Mouse (Mus musculus) kidney, adult 8-10 months (tissue): Measurements from ENCODE around the gene Pamr1.

ENCODE experiments used
- DNase-seq, 2 experiments: peaks; one replicate each; pipeline ENCODE4 v3.0.0; 2022

The Pamr1 gene

DNA sequence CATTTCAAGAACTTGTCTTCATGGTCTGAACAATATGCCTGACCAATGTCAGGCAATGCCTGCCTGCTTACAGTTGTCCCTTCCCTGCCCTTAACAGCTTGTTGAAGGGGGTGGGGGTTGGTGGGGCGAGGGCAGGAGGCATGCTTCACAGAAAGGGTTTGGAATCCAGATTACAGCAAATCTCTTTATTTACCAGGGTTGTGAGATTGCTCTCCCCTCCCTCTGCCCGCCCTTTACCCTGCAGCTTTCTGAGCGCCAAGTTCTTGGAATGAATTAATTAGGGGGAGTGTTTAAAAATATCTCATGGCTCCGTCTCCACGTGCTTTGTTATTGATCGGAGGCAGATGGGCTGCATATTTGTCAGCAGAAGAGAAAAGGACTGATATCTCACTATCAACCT is 113.5 kb downstream of the Pamr1 start:
- no peak for DNase-seq

DNA sequence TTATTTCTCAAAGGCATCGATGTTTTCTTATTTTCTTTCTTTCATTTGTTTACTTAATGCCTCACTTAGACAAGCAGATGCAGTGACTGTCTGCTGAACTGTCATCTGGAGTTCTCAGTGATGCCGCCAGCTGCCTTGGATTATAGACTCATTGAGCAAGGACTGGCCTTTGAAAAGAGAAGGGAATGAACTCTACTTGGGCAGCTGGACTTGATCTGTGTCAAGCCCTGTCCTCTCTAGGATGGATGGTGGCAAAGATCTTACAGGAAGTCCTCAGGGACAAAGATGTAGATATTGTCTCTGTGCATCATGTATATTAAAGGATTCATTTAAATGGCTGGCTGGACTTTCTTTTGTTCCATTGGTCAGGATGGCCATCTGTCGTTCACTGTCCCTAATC is 114.1 kb downstream of the Pamr1 start:
- no peak for DNase-seq

DNA sequence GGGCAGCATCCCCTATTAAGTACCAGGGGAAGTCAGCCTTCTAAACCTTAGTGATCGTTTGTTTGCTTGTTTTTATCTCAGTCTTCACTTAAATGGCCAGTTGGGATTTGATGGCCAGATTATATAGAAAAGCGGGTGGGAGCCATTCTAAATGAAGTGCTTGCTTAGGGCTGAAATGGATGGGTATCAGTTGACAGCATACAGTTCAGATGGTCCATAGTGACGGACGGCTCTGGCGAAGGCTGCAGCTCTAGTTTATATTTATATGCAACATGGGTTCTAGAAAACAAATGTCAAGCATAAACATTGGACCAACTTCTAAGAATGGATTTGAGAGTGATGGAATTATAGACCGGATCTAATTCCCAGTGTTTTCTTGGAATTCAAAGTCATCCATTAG is 118.2 kb downstream of the Pamr1 start:
- DNase-seq, result no peak

DNA sequence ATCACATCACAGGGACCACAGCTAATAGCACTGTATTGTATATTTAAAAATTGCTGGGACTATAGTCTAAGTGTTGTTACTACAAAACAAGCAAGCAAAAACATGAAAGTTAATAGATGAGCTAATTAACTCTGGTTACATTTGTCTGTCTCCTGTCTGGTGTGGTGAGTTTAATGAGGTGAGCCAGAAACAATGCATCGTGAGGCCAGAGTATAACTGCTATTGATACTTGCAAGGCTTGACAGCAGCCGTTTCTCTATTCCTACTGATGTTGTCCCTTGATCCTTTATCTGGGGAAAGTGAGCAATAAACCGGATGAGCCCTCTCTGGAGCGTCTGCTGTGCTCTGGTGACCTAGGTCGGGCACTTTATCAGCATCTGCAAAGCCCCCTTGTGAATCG is 119.8 kb downstream of the Pamr1 start:
- no peak for DNase-seq

DNA sequence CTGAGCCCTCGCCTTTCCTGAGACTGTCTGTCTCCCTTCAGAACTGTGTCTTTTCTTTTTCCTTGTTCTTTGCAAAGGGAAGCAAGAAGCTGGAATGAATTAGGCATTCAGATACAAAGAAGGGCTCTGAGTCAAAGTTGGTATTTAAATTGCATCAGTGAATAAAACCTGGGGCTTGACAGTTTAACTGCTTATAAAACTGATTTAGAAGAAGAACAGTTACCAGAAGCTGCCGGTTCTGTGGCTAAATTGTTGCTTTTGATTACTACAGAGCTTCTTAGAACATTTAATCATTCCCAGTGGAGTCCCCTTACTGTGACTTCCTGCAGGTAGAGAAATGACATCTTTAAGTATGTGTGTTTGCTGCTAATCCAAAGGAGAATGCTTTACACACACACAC is 124.8 kb downstream of the Pamr1 start:
- DNase-seq, result no peak

DNA sequence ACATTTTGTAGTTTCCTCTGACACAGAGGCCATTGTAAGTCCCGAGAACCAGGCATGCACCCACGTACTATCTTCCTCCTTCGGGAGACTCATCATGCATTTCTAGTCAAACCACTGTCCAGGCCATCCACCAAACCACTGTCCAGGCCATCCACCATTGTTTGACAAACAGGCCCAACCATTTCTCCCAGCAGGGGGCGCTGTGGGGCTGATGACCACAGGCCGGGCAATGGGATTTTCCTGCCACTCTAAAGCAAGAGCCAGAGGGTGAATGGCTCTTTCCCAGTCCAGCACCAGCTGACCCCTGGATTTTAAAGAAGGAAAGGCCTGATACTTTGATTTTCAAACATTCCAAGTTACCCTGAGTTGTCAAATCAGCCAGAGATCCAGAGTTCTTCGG is 125.5 kb downstream of the Pamr1 start:
- peak in 1 of 2 experiments; percentile 66 for DNase-seq

DNA sequence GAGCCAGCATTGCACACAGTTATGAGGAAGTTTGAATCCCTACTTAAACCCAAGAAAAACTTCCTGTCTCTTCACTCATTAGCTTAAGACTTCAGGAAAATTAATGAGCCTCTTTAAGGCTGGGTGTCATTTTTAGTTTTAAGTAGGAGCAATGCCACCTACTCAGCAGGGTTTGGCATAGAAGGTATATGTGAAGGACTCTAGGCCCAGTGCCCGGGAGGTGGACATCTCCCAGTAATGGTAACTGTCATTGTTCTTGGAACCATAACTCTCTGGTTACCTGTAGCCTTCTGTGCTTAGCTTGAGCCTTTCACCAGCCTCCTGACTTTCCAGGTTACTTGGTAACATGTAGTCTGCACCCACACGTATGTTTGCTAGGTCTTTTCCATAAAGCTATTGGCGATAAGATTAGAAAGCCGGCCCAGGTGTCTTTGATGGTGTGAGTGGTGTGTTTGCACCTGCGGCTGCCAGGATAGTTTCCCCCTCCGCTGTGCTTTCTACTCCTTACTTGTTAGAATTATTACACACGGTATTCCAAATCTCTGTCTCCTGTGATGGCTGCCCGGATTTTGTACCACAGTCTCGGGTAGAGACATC is 127.0 kb downstream of the Pamr1 start:
- DNase-seq, result no peak

DNA sequence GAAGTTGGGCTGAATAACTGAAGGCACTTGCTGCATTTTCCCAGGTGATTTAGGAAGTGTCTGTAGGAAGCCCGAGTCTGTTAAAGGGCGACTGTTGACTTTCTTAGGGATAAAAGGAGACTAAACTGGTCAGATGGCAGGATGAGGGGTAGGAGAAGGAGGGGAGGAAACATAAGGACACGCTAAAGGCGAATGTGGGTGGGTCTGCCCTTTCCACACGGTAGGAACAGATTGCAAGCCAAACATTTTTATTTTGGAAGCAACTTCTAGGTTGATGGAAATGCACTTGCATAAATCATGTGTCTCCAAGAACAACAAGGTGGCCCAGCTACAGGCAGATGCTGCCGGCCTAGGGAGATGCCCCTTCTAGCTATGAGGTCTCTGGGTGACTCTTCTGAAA is 127.6 kb downstream of the Pamr1 start:
- no peak for DNase-seq

DNA sequence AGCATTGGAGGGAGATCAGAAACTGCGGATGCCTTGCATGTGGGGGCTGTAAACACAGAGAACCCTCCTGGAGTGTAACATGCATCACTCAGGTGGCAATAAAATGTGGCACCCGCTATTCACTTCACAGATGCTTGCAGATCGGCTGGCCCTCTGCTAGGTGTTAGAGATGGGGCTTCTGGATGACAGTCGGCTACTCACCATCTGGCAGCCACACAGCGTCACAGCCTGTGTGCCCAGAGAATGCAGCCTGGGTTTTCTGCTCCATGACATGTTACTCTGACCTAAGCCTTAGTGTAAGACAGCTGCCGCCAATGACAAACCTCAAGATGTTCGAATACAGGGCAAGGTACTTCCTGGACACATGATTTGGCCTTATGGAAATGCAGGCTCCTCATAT is 131.5 kb downstream of the Pamr1 start:
- DNase-seq, result no peak

DNA sequence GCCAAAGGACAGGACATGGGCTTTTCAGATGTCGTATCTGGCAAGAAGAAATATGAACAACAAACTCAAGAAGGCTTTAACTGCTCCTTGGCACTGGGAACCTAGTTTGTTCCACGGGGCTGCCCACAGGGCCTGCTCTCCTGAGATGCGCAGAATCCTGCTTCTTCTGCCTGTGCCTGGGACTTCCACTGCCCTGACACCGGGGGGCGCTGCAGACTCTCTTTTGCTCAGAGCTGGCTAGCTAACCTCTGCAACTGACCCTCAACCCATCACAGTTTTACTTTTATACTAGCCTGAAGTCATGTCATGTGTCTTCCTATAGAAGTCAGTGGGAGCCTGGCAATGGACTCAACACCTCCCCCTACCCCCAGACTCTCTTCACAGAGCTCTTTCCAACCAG is 132.4 kb downstream of the Pamr1 start:
- peak in 1 of 2 experiments; percentile 17 for DNase-seq

DNA sequence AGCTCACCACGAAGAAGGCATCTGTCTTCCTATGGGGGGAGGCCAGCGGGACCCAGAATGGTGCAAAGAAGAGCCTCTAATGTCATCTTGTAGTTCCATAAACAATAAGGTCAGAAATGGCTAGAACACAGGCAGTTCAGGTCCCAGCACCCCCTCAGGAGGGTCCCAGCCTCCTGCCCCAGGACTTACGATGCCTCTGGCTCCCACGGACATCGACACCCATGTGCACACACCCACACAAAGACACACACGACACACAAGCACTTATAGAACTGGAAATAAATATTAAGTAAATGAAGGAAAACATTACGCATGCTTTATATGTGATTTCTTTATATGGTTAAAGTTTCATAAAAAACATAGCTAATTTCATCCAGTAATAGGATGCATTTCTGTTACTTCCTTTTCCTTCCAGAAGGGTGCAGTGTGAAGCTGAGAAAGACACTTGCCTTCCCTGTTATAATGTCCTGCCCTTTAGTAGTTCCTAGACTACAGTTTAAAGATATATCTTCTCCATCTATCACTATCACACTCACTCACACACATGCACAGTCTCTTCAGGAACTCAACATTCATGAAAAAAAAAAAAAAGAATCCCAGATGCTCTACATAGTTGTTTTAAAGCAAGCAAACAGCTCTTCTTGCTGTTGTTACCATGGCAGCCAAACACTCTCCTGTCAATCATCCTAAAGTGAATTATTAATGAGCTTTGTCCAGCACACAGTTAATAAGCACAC is 135.7 kb downstream of the Pamr1 start:
- peak in 1 of 2 experiments; percentile 12 for DNase-seq

DNA sequence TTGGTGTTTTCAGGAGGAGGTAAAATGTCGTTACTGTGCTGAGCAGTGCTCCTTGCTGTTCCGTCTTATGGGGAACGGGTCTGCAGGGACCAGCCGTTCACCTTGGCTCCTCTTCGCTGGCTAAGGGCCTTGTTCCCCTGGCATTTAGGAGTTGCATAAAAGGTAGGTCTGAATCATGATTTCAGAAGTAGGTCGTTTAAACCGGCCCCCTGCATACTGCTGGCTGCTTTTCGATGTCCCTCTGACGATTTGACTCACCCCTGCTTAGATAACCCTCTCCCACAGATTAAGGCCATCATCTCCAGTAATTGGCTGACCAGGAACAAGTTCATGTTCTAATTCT is 136.3 kb downstream of the Pamr1 start:
- DNase-seq, result no peak
